Mouse (Mus musculus) G1E (cell line): ENCODE data around the gene Lhx2. TPM values are rescaled to one million over a fixed set of nuclear protein-coding genes. Genes with fewer than 3 reads are reported as not detected.

ENCODE experiments used
- ATAC-seq: 2 replicates; pipeline ENCODE4 v1.8.0; 2016; ENCODE audit warnings: mild to moderate bottlenecking; ENCODE audit not compliant: insufficient number of reproducible peaks, poor library complexity, low FRiP score, severe bottlenecking; ENCODE audit errors: extremely low read depth
- DNase-seq: peaks from one replicate; pipeline ENCODE4 v3.0.0; 2012; ENCODE audit warnings: low spot score
- H3K27me3 ChIP-seq: 2 replicates; pipeline ENCODE4 v1.6.1; 2012; ENCODE audit warnings: mild to moderate bottlenecking, low read length, inconsistent platforms; ENCODE audit not compliant: insufficient read depth
- H3K36me3 ChIP-seq: replicated peaks from 2 replicates; pipeline ENCODE3; 2012; ENCODE audit warnings: mild to moderate bottlenecking, inconsistent platforms
- H3K4me1 ChIP-seq: 2 replicates; pipeline ENCODE4 v1.6.1; 2012; ENCODE audit warnings: low read depth, low read length, inconsistent platforms, mixed read lengths; ENCODE audit not compliant: insufficient read depth
- H3K4me3 ChIP-seq: 2 replicates; pipeline ENCODE4 v1.5.1; 2012; ENCODE audit warnings: low read depth, mild to moderate bottlenecking, inconsistent platforms, low read length, moderate library complexity, mixed read lengths
- H3K9me3 ChIP-seq: replicated peaks from 2 replicates; pipeline ENCODE4 v1.6.1; 2012; ENCODE audit warnings: inconsistent platforms
- CTCF ChIP-seq: IDR thresholded peaks from 2 replicates; pipeline ENCODE4 v1.5.1; 2012; ENCODE audit warnings: low read depth, low read length, inconsistent platforms, mixed read lengths
- GATA1 ChIP-seq: IDR thresholded peaks from 2 replicates; pipeline ENCODE4 v1.6.1; 2012; ENCODE audit warnings: borderline replicate concordance, low read length, inconsistent platforms, mixed read lengths
- GATA2 ChIP-seq: IDR thresholded peaks from 2 replicates; pipeline ENCODE4 v1.6.1; 2012; ENCODE audit warnings: low read depth, low read length, inconsistent platforms, borderline replicate concordance
- POLR2AphosphoS5 ChIP-seq: IDR thresholded peaks from 2 replicates; pipeline ENCODE4 v1.6.1; 2012; ENCODE audit warnings: low read depth, low read length, inconsistent platforms; ENCODE audit not compliant: insufficient replicate concordance
- TAL1 ChIP-seq: conservative IDR thresholded peaks from 2 replicates; pipeline ENCODE4 v1.6.1; 2012; ENCODE audit warnings: low read depth, low read length, inconsistent platforms, mixed read lengths
- polyA plus RNA-seq: library from polyadenylated mRNA; stranded (reverse); fragments of >175 nt; gene quantifications from 2 replicates; pipeline ENCODE4 v1.2.3, GENCODE M21; 2012
- total RNA-seq, 2 experiments: library from RNA; stranded (forward) in 1 of 2; stranded (reverse) in 1 of 2; fragments of 200-1000 nt in 1 of 2; fragments of >200 nt in 1 of 2; fragmentation: Nextera tagmentation in 1 of 2; gene quantifications; 2 replicates each; pipeline ENCODE4 v1.2.3; 2014 to 2017

Gene Lhx2
- total and polyA plus RNA-seq, 3 experiments: 0.05 TPM; not detected in 1

DNA sequence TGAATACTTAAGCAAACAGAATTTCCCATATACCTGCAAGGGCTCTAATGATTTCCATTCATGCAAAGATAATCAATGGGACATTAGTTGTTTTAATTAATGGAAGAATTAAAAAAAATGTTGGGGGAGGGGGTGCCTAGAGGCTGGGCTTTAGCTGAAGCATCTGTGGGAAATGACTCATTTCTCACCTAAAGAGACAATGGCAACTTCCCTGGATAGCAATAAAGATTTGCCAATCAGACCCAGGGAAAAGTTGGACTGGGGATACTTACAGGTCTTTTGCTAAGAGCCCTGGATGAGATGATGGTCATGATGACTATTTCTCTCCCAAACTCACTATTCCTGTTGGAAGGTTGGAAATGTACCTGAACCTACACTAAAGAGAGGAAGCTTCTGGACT is 5.6 kb downstream of the Lhx2 start:
- H3K27me3 ChIP-seq: peaks cover 88% of the 10 kb centered on the region
- no peaks in the 10 kb centered on the region for H3K9me3 ChIP-seq
- ATAC-seq (no peak), DNase-seq (no peak)
- no peak overlapping the region for H3K4me3 ChIP-seq
- no peak for TF ChIP-seq GATA2
- no peak for TF ChIP-seq TAL1
- no peak for TF ChIP-seq GATA1
- H3K36me3 ChIP-seq: no peaks in the 10 kb centered on the region
- peaks cover 22% of the 10 kb centered on the region for H3K4me1 ChIP-seq

DNA sequence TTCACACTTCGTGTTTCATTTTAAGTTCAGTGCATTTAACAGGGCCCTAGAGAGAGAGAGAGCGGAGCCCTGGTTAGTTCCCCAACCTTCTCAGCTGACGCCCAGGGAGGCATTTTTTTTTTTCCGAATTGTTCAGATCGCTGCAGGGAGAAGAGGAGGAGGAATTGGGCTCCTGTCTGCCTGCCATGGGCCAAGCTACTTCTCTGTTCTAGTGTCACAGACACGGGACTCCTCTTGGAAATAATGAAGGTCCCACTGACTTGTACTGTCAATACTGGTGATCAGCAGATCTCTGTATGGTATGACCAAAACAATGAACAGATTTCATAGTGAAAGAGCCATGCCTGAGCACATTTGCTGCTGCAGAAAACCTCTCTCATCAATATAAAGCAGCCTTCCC is 7.3 kb downstream of the Lhx2 start:
- Histone ChIP-seq H3K36me3 (no peaks in the 10 kb centered on the region), H3K27me3 (peaks cover 88% of the 10 kb centered on the region), H3K4me1 (peaks cover 32% of the 10 kb centered on the region), H3K4me3 (no peak overlapping the region), H3K9me3 (peaks cover 8% of the 10 kb centered on the region)
- ATAC-seq (no peak), DNase-seq (no peak)
- TF ChIP-seq GATA2: no peak
- TF ChIP-seq GATA1: no peak
- TF ChIP-seq POLR2AphosphoS5: no peak
- no peak for TF ChIP-seq TAL1
- TF ChIP-seq CTCF: no peak

DNA sequence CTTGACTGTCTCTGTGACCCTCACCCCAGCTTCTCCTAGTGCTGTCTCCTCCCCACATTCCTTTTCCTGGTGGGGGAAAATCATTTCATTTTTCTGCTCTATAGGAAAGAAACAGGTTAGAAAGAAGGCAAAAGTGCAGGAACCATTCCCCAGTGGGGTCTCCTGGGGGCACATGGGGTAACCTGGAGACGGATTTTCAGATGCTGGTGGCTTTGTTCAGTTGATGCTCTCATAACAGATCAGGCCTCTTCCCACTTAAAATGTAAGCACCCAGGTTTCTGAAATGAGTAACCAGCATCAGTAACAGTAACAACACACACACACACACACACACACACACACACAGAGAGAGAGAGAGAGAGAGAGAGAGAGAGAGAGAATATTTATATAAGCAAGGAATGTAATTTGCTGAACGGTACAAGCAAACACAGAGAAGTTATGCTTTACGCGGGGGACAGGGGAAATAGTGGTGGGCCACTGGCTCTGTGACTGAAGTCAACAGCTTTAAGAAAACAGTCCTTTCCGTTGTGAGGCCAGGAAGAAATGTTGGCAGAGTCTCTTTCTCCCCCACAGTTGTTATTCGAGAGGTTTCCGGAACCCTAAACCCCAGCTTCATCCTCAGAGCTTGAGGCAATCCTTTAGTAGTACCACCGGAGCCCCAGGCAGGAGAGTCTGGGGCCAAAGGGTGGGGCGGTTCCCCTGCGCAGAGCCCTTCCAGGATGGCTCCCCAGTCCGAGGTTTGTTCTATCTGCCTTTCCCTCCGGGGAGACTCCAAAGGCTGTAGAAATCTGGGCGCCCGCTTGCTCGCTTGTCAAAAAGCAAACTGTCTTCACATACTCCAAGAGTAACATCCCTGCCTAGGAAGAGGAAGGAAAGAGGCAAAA is 8.0 kb downstream of the Lhx2 start:
- H3K4me1 ChIP-seq: peaks cover 39% of the 10 kb centered on the region
- ATAC-seq: no peak
- peaks cover 92% of the 10 kb centered on the region for H3K27me3 ChIP-seq

DNA sequence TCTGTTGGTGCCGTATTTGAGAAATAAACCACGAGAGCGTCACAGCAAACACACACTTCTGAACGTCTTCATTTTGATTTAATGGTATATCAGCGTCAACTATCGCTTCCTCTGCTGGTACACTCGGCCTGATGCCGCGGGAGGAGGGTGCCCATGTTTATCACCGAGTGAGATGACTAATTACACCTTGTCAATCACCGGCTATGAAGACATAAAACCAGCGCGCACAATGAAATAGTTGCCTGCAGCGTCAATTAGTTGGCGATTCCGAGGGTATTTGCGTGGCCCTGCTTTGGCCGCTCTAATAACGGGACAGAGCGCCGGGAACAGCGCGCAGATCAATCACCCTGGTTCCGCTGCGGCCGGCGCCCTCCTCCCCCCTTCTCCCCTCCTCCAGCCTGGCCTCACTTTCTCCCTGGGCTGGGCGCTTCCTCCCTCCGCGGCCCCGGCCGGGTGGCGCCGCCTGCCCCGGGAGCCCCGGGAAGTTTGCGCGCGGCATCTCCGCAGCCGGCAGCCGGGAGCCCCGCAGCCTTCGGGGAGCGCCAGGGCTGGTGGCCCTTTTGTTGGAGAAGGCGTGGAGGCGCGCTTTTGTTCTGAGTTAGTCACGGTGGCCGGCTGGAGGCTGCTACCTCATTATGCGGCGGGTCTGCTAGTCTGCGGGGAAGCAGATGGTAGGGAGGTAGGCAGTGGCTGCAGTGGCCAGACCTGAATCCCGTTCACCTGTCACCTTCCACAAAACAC is 8.9 kb downstream of the Lhx2 start:
- ATAC-seq (no peak; the same call in 1 of the 2 replicates), DNase-seq (no peak)
- peak overlapping the region; percentile 64 for H3K4me3 ChIP-seq
- TF ChIP-seq TAL1 (no peak), GATA1 (no peak), CTCF (no peak), POLR2AphosphoS5 (no peak), GATA2 (no peak)
- H3K9me3 ChIP-seq: peaks cover 17% of the 10 kb centered on the region
- peaks cover 39% of the 10 kb centered on the region for H3K4me1 ChIP-seq
- H3K27me3 ChIP-seq: peaks cover 97% of the 10 kb centered on the region
- H3K36me3 ChIP-seq: no peaks in the 10 kb centered on the region

More for the DNA sequence above, 8.0 kb downstream of the Lhx2 start:
- no peak for TF ChIP-seq GATA2
- no peak for TF ChIP-seq CTCF
- Histone ChIP-seq H3K36me3 (no peaks in the 10 kb centered on the region), H3K9me3 (peaks cover 15% of the 10 kb centered on the region), H3K4me3 (no peak overlapping the region)
- no peak for DNase-seq

DNA sequence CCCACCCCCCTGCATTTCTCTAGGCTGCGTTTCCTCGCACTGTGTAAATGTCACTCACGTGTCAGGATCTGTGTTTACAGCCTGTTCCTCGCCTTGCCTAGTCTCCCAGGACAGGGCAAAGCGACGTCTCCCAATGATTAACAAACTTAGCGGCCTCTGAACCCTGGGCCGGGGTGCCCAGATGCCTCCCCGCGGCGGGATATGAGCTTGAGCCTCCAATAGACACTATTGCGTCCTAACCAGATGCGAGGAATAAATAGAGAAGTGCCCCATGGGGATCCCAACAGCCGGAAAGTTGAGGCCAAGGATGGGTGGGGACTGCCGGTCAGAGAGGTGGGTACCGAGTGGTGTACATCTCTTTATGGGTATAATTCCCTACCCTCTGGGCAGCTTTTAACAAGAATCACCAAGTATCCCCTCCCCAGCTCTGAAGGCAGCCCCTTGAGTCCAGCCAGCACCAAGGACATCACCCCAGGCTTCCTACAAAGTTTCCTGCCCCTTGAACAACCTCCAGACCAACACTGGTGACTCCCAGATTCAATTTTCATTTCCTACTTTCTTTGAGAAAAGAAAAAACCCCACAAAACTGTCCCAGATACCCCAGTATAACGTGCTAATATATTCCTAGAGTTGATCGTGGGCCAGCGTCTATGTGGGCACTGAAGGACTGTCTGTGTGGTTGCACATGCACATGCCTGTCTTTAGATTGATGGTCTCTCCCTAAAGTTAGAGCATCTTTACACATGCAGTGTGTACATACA is 9.8 kb downstream of the Lhx2 start:
- H3K27me3 ChIP-seq: peaks cover 97% of the 10 kb centered on the region
- no peaks in the 10 kb centered on the region for H3K36me3 ChIP-seq
- no peak overlapping the region; the same call in 1 of the 2 replicates for H3K4me3 ChIP-seq
- no peak for ATAC-seq
- TF ChIP-seq TAL1 (no peak), GATA2 (no peak), GATA1 (no peak), CTCF (no peak), POLR2AphosphoS5 (no peak)
- H3K4me1 ChIP-seq: peaks cover 42% of the 10 kb centered on the region
- H3K9me3 ChIP-seq: peaks cover 17% of the 10 kb centered on the region
- no peak for DNase-seq

DNA sequence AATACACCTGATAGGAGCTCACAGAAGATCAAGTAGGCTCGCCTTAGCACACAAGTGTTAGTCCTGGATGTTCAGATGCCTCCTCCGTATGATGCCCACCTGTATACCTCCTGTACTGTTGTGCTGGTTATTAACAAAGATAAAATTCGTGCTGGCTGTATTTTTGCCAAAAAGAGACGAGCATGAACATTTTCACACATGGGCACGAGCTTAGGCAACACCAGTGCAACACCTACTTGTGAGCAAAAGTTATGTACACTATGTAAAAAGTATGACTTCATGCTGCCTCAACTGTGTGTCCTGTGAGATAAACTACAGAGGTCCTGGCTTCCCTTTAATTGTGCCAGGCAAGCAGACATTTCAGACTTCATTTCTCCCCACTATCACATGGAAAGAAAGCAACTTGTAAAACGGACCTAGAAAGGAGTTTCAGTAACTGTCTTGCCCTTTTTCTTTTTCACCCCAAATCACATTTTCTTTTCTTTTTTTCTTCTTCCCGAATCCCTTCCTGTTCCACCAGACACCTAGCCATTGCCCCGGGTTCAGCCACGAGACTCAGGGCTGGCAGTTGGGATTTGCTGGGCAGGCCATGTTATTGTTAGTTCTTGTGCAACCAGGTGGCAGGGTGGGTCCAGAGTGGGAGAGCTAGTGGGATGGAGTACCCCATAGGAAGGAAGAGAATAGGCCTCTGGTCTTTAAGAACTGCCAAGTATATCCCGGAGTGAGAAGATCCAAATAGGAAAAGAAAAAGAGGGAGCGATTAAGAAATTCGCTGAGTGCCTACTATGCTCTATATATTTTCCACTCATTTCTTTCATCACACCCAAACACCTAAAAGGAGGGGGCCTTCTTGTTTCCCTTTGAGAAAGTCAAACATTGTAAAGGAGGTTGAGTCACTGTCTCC is 10.6 kb downstream of the Lhx2 start:
- Histone ChIP-seq H3K4me3 (no peak overlapping the region), H3K4me1 (peaks cover 48% of the 10 kb centered on the region), H3K9me3 (peaks cover 21% of the 10 kb centered on the region), H3K36me3 (no peaks in the 10 kb centered on the region), H3K27me3 (peaks cover 99% of the 10 kb centered on the region)
- TF ChIP-seq GATA2 (no peak), TAL1 (no peak), GATA1 (no peak), CTCF (no peak)
- no peak for DNase-seq
- no peak for ATAC-seq
